Mouse (Mus musculus): ENCODE measurements around the gene Actl6b.

Gene Actl6b

GRCm38 (mm10) chr5:137553411-137553837, at the start of gene Actl6b:
TSS of gene Actl6b (plus strand) at chr5:137553517.
- TF ChIP-seq GATA4 (IDR thresholded peaks at IDR 0.05; ENCODE audit: insufficient replicate concordance, low read length): no peak

DNA sequence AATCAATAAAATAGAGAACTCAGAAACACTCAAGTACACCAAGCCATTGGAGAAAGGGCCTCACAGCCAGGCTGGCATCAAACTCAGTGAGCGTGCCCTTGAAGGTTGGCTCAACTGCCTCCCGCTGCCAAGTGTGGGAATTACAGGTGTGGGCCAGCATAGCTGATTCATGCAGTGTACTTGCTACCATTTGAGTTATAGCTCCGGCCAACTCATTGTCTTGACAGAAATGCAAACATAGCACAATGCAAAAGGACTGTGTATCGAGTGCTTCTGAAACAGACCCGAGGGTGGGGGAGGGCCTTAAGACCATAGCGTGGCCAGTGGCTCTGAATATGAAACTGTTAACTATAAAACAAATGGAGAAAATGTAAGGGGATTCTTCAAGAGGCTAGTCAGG, 49.3 kb upstream of the Actl6b start:
- TF ChIP-seq GATA4 (IDR thresholded peaks at IDR 0.05; ENCODE audit: insufficient replicate concordance, low read length): no peak

DNA sequence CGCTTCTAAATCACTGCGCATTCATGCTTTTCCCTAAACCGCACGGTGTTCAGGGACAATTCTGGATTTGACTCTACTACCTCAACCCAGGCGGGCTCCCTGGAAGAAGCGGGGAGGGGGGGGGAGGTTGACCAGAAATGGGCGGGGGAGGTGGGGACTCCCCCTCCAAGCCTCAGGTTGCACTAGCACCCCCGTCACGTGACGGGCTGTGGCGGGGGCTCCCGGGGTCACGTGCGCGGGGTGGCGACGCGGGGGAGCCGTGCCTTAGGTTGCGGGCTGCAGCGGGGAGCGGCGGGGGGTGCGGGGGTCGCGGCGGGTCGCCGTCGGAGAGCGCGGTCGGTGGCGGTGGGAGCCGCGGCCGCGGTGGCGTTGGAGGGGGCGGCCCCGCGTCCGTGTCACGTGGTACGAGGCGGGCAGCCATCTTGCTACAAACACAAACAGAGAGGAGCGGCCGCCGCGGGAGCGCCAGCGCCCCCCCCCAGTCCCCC, 43.3 kb upstream of the Actl6b start:
- TF ChIP-seq GATA4 (IDR thresholded peaks at IDR 0.05; ENCODE audit: insufficient replicate concordance, low read length): no peak

- no peak for TF ChIP-seq GATA4 (IDR thresholded peaks at IDR 0.05; ENCODE audit: insufficient replicate concordance, low read length)
Observed at GRCm38 (mm10) chr5:137510573-137511390, 42.5 kb upstream of the Actl6b start.

DNA sequence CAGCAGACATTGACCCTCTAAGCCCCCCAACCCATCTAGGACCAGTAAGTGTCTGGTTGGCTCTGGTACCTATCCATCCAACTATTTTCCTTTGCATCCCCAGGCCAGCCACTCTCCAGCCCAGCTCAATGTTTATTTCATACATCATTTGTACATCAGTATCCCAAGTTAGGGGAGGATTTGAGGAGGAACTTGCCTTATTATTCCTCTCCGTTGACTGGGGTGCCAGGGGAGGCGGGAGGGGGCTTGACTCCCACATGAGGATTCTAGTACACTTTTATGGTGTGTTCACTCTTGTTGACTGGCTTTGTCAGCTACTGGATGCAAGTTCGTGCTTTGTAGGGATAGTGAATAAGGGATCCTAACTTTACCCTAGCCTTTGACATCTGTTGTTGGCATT, 41.6 kb upstream of the Actl6b start:
- TF ChIP-seq GATA4 (IDR thresholded peaks at IDR 0.05; ENCODE audit: insufficient replicate concordance, low read length): no peak

- TF ChIP-seq GATA4 (IDR thresholded peaks at IDR 0.05; ENCODE audit: insufficient replicate concordance, low read length): no peak
Observed at GRCm38 (mm10) chr5:137512847-137513794, 40.2 kb upstream of the Actl6b start.

DNA sequence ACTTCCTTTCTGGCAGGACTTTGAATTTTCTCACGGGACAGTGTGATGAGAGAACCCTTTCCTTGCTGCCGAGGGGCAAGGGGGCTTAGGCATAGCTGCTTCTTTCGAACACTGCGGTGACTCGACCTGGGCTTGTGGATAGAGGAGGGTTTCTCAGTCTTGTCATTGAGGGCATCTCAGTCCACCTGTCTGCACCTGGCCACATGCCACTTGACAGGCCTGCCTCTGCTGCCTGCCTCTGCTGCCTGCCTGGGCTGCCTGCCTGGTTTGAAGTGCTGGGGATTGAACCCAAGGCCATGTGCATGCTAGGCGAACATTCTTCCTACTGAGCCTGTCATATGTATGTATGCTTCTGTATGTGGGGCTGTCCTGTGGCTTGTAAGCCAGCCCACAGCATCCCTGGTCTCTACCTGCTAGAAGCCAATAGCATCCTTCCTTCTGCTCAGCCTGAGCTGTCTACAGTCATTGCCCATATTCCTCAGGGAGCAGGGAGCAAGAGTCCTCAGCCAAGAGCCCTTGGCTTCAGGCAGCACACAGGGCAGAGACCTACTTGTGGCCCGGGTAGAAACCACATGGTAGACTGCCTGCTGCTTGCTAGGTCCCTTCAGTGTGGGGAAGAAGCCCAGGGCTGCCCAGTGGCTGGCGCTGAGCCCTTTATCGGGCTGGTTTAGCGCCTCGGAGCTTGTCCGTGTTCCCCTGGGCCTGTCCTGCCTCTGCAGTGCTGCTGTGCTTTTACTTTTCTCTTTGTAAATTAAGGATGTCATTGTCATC, 39.2 kb upstream of the Actl6b start:
- TF ChIP-seq GATA4 (IDR thresholded peaks at IDR 0.05; ENCODE audit: insufficient replicate concordance, low read length): no peak

GRCm38 (mm10) chr5:137514811-137515210, 38.5 kb upstream of the Actl6b start:
- no peak for TF ChIP-seq GATA4 (IDR thresholded peaks at IDR 0.05; ENCODE audit: insufficient replicate concordance, low read length)

DNA sequence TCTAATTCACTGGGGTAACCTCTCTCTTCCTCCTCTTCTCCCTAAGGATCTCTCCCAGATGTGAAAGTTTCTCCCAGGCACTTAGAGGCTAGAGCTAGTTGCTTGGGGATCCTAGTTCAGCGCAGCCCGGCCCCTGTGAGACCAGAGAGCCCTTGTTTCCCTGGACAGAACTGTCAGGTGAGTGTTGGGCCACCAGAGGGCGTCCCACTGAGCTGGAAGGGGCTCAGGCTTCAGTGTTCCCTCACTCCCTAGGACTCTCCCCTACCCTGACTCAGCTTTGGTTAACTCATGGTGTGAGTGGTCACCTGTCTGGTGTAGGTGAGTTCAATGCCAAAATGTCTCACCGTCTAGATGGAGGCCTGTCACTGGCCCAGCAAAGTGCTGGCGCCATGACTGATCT, 34.9 kb upstream of the Actl6b start, which contains the start of gene Gigyf1:
Gene Gigyf1 (plus strand): TSS at position 113 of the 400 bp plus-strand sequence.
- no peak for TF ChIP-seq GATA4 (IDR thresholded peaks at IDR 0.05; ENCODE audit: insufficient replicate concordance, low read length)

DNA sequence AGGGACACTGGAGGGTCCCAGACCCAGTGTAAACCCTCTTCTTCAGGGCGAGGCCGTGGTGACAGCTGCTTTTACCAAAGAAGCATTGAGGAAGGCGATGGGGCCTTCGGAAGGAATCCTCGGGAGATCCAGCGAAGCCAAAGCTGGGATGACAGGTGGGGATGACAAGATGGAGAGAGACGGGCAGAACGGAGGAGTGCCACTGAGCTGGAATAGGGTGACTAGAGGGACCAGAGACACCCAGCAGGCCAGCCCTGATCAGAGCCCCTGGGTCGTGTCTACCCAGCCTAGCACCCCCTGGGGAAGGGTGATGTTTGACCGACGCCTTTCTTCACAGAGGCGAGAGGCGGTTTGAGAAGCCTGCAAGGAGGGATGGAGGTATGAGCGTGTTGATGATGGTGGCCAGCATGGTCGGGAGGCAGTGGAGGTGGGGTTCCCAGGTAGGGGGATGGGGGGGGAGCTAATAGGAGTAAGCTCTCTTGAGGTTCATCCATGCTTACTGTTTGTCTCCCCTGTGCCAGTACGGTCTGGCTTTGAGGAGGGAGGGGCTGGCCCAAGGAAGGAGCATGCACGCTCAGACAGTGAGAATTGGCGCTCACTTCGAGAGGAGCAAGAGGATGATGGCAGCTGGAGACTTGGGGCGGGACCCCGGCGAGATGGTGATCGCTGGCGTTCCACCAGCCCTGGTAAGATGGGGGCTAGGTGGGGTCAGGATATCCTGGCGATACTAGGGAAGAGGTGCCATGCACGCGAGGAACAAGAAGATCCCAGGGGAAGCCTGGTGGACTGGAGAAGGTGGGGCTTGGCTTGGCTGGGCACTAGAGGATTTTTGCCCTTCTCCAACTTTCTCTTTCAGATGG, 33.4 kb upstream of the Actl6b start:
- no peak for TF ChIP-seq GATA4 (IDR thresholded peaks at IDR 0.05; ENCODE audit: insufficient replicate concordance, low read length)

DNA sequence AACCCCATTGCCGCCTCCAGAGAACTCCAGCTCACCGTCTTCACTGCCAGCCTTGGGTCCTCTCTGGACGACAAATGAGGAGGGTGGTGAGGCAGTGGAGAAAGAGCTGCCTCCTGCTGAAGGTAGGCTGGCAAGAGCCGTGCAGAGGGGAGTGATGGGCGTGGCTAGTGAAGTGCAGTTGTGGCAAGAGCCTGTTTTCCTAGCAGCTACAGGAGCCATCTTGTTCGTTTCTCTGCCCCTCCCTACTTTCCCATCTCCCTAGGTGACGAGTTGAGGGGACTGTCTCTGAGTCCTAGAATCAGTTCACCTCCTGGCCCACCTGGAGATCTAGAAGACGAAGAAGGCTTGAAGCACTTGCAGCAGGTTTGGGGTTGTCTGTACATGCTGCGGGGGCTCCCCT, 31.5 kb upstream of the Actl6b start:
- no peak for TF ChIP-seq GATA4 (IDR thresholded peaks at IDR 0.05; ENCODE audit: insufficient replicate concordance, low read length)

DNA sequence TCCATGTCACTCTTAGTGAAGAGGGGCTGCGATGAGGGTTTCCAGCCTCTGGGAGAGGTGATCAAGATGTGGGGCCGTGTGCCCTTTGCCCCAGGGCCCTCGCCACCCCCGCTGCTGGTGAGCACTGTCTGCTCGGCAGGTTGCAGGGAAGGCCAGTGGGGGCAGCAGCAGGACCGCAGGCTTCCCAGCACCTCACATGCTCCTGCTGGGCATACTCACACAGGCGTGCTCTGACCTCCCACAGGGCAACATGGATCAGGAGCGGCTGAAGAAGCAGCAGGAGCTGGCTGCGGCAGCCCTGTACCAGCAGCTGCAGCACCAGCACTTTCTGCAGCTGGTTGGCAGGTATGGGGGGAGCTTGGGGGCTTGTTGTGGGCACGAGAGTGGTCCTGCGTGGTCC, 30.6 kb upstream of the Actl6b start:
- TF ChIP-seq GATA4 (IDR thresholded peaks at IDR 0.05; ENCODE audit: insufficient replicate concordance, low read length): no peak

DNA sequence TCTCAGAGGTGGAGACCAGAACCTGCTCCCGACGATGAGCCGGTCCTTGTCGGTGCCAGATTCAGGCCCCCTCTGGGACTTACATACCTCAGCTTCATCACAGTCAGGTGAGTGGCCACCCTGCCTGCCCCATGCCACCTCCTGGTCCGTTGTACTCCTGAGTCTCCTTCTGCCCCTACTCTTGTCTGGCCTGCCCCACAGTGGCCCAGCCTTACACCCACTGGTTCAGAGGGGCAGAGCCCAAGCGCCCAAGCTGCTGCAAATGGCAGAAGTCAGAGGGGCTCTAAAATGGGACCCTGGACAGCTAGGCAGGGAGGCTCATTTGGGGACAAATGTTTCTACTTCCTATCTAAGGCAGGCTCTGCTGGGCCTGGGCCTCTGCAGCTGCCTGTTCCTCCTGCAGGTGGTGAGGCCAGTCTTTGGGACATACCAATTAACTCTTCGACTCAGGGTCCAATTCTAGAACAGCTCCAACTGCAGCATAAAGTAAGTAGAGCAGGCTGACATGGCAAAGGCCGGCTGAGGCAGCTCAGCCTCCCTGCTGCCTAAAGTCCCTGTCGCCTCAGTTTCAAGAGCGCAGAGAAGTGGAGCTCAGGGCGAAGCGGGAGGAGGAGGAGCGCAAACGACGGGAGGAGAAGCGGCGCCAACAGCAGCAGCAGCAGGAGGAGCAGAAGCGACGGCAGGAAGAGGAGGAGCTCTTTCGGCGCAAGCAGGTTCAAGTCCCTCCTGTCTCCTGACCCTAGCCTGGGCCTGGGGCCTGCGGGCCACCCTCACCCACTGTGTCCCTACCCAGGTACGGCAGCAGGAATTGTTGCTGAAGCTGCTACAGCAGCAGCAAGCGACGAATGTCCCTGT, 29.7 kb upstream of the Actl6b start:
- TF ChIP-seq GATA4 (IDR thresholded peaks at IDR 0.05; ENCODE audit: insufficient replicate concordance, low read length): no peak

Measured in liver, adult (tissue).